Mouse (Mus musculus) macrophage (primary cell): ENCODE measurements around the gene Hs3st3a1. TPM values are rescaled to one million over a fixed set of nuclear protein-coding genes. Genes with fewer than 3 reads are reported as not detected.

Source experiments
- H3K27ac ChIP-seq: fragments of 350-480 bp; formaldehyde crosslinking; 2 replicates; pipeline ENCODE4 v1.9.0; 2021
- H3K36me3 ChIP-seq: fragments of 350-480 bp; formaldehyde crosslinking; 2 replicates; pipeline ENCODE4 v1.9.0; 2021; ENCODE audit errors: inconsistent target
- H3K4me3 ChIP-seq: fragments of 350-480 bp; formaldehyde crosslinking; 2 replicates; pipeline ENCODE4 v1.9.0; 2021; ENCODE audit errors: inconsistent target
- H3K79me2 ChIP-seq: fragments of 350-480 bp; formaldehyde crosslinking; 2 replicates; pipeline ENCODE4 v1.9.0; 2021; ENCODE audit errors: inconsistent target
- WGBS: methylation state at CpG from one replicate; pipeline ENCODE4 v1.1.7; 2026; ENCODE audit warnings: inconsistent platforms; ENCODE audit not compliant: missing documents; 5-methylcytosine and 5-hydroxymethylcytosine counted together
- polyA plus RNA-seq: library from polyadenylated mRNA; stranded (reverse); fragments of 250-400 nt; gene quantifications from 3 replicates; pipeline ENCODE4 v1.2.4, GENCODE M21; 2018; ENCODE audit warnings: inconsistent platforms

The Hs3st3a1 gene
- polyA plus RNA-seq, 1 experiment from 2014 or later, result not detected

- Histone ChIP-seq H3K4me3 (no peak overlapping the region), H3K27ac (no peak overlapping the region), H3K79me2 (no peaks in the 10 kb centered on the region), H3K36me3 (no peaks in the 10 kb centered on the region)
- 92% methylated on average over 1 of the region's 1 CpGs for WGBS
Measured at GRCm38 (mm10) chr11:64445227-64445626, 10.1 kb downstream of the Hs3st3a1 start.

- Histone ChIP-seq H3K36me3 (no peaks in the 10 kb centered on the region), H3K27ac (no peak overlapping the region), H3K79me2 (no peaks in the 10 kb centered on the region), H3K4me3 (no peak overlapping the region)
- 88% methylated on average over 9 of the region's 9 CpGs for WGBS
Measured at GRCm38 (mm10) chr11:64448586-64449315, 13.6 kb downstream of the Hs3st3a1 start.

- Histone ChIP-seq H3K36me3 (no peaks in the 10 kb centered on the region), H3K79me2 (no peaks in the 10 kb centered on the region), H3K4me3 (no peak overlapping the region), H3K27ac (no peak overlapping the region)
- 64% methylated on average over 3 of the region's 3 CpGs for WGBS
Measured at GRCm38 (mm10) chr11:64461746-64462145, 26.6 kb downstream of the Hs3st3a1 start.

GRCm38 (mm10) chr11:64468737-64469136 is 33.6 kb downstream of the Hs3st3a1 start:
- no peaks in the 10 kb centered on the region for H3K79me2 ChIP-seq
- 71% methylated on average over 4 of the region's 4 CpGs for WGBS
- H3K4me3 ChIP-seq, result no peak overlapping the region
- no peaks in the 10 kb centered on the region for H3K36me3 ChIP-seq
- no peak overlapping the region for H3K27ac ChIP-seq

- H3K4me3 ChIP-seq, result no peak overlapping the region
- no peaks in the 10 kb centered on the region for H3K36me3 ChIP-seq
- no peaks in the 10 kb centered on the region for H3K79me2 ChIP-seq
- no peak overlapping the region for H3K27ac ChIP-seq
Measured at GRCm38 (mm10) chr11:64470689-64471088, 35.6 kb downstream of the Hs3st3a1 start.

- H3K27ac ChIP-seq, result no peak overlapping the region
- no peaks in the 10 kb centered on the region for H3K36me3 ChIP-seq
- H3K4me3 ChIP-seq, result no peak overlapping the region
- 88% methylated on average over 3 of the region's 3 CpGs for WGBS
- H3K79me2 ChIP-seq, result no peaks in the 10 kb centered on the region
Measured at GRCm38 (mm10) chr11:64473679-64474078, 38.5 kb downstream of the Hs3st3a1 start.

GRCm38 (mm10) chr11:64481445-64481844 is 46.3 kb downstream of the Hs3st3a1 start:
- Histone ChIP-seq H3K27ac (no peak overlapping the region), H3K79me2 (no peaks in the 10 kb centered on the region), H3K36me3 (no peaks in the 10 kb centered on the region), H3K4me3 (no peak overlapping the region)
- 81% methylated on average over 3 of the region's 3 CpGs for WGBS

GRCm38 (mm10) chr11:64489587-64490433 is 54.7 kb downstream of the Hs3st3a1 start:
- no peaks in the 10 kb centered on the region for H3K79me2 ChIP-seq
- H3K36me3 ChIP-seq, result no peaks in the 10 kb centered on the region
- no peak overlapping the region for H3K27ac ChIP-seq
- 72% methylated on average over 9 of the region's 9 CpGs for WGBS
- H3K4me3 ChIP-seq, result no peak overlapping the region

GRCm38 (mm10) chr11:64494448-64494847 is 59.3 kb downstream of the Hs3st3a1 start:
- H3K36me3 ChIP-seq, result no peaks in the 10 kb centered on the region
- no peak overlapping the region for H3K27ac ChIP-seq
- H3K4me3 ChIP-seq, result no peak overlapping the region
- WGBS, result 89% methylated on average over 2 of the region's 2 CpGs
- no peaks in the 10 kb centered on the region for H3K79me2 ChIP-seq

- Histone ChIP-seq H3K36me3 (no peaks in the 10 kb centered on the region), H3K4me3 (no peak overlapping the region), H3K79me2 (no peaks in the 10 kb centered on the region), H3K27ac (peak overlapping the region; percentile 68)
- WGBS, result 33% methylated on average over 3 of the region's 3 CpGs
Measured at GRCm38 (mm10) chr11:64495935-64496334, 60.8 kb downstream of the Hs3st3a1 start.

- H3K36me3 ChIP-seq, result no peaks in the 10 kb centered on the region
- WGBS, result 2% methylated on average over 3 of the region's 3 CpGs
- H3K4me3 ChIP-seq, result no peak overlapping the region
- peak overlapping the region; percentile 68 for H3K27ac ChIP-seq
- no peaks in the 10 kb centered on the region for H3K79me2 ChIP-seq
Measured at GRCm38 (mm10) chr11:64496677-64497076, 61.5 kb downstream of the Hs3st3a1 start.

GRCm38 (mm10) chr11:64500536-64501112 is 65.5 kb downstream of the Hs3st3a1 start:
- no peaks in the 10 kb centered on the region for H3K79me2 ChIP-seq
- no peak overlapping the region for H3K4me3 ChIP-seq
- no peak overlapping the region for H3K27ac ChIP-seq
- 99% methylated on average over 5 of the region's 5 CpGs for WGBS
- H3K36me3 ChIP-seq, result no peaks in the 10 kb centered on the region

GRCm38 (mm10) chr11:64503040-64503439 is 67.9 kb downstream of the Hs3st3a1 start:
- 77% methylated on average over 3 of the region's 3 CpGs for WGBS
- H3K36me3 ChIP-seq, result no peaks in the 10 kb centered on the region

GRCm38 (mm10) chr11:64505924-64506323 is 70.8 kb downstream of the Hs3st3a1 start:
- Histone ChIP-seq H3K79me2 (no peaks in the 10 kb centered on the region), H3K27ac (no peak overlapping the region), H3K36me3 (no peaks in the 10 kb centered on the region), H3K4me3 (no peak overlapping the region)
- 92% methylated on average over 1 of the region's 1 CpGs for WGBS

More at GRCm38 (mm10) chr11:64503040-64503439, 67.9 kb downstream of the Hs3st3a1 start:
- no peak overlapping the region for H3K27ac ChIP-seq
- no peak overlapping the region for H3K4me3 ChIP-seq
- H3K79me2 ChIP-seq, result no peaks in the 10 kb centered on the region

- WGBS, result 96% methylated on average over 3 of the region's 3 CpGs
- no peaks in the 10 kb centered on the region for H3K36me3 ChIP-seq
Measured at GRCm38 (mm10) chr11:64507024-64507423, 71.9 kb downstream of the Hs3st3a1 start.

More at GRCm38 (mm10) chr11:64507024-64507423, 71.9 kb downstream of the Hs3st3a1 start:
- H3K79me2 ChIP-seq, result no peaks in the 10 kb centered on the region
- no peak overlapping the region for H3K4me3 ChIP-seq
- H3K27ac ChIP-seq, result no peak overlapping the region
